Mouse (Mus musculus) lung, postnatal 36 days (tissue): ENCODE data around the gene Tulp4.
A peak's percentile ranks its signal among the peaks of the same experiment; 100 is the strongest.
"Not testable (repeated sequence)": the region's sequence is repeated elsewhere in the genome, so short reads cannot be mapped to it uniquely, and the experiment has no call there.

Experiments used
- DNase-seq: peaks from one replicate; pipeline ENCODE4 v3.0.0; 2022; ENCODE audit warnings: mixed read lengths

Gene Tulp4

GRCm38 (mm10) chr17:6195390-6195789 is 89.2 kb downstream of the Tulp4 start:
- DNase-seq: no peak

- DNase-seq: no peak
Observed at GRCm38 (mm10) chr17:6197491-6197890, 91.3 kb downstream of the Tulp4 start.

- DNase-seq: no peak
Observed at GRCm38 (mm10) chr17:6198670-6199069, 92.4 kb downstream of the Tulp4 start.

GRCm38 (mm10) chr17:6199166-6199565 is 92.9 kb downstream of the Tulp4 start:
- no peak for DNase-seq

GRCm38 (mm10) chr17:6201522-6202250 is 95.4 kb downstream of the Tulp4 start:
- DNase-seq: no peak

GRCm38 (mm10) chr17:6202389-6203110 is 96.3 kb downstream of the Tulp4 start:
- DNase-seq: no peak

GRCm38 (mm10) chr17:6203126-6203525 is 96.9 kb downstream of the Tulp4 start:
- no peak for DNase-seq

GRCm38 (mm10) chr17:6203795-6204194 is 97.6 kb downstream of the Tulp4 start:
- DNase-seq: peak; percentile 48

GRCm38 (mm10) chr17:6211721-6212120 is 105.5 kb downstream of the Tulp4 start:
- no peak for DNase-seq

GRCm38 (mm10) chr17:6215640-6216039 is 109.4 kb downstream of the Tulp4 start:
- no peak for DNase-seq

GRCm38 (mm10) chr17:6216514-6216913 is 110.3 kb downstream of the Tulp4 start:
- DNase-seq: no peak

- DNase-seq: not testable (repeated sequence)
Observed at GRCm38 (mm10) chr17:6232633-6233032, 126.4 kb downstream of the Tulp4 start.

GRCm38 (mm10) chr17:6251298-6251697 is 145.1 kb downstream of the Tulp4 start:
- DNase-seq: not testable (repeated sequence)

- DNase-seq: not testable (repeated sequence)
Observed at GRCm38 (mm10) chr17:6256400-6257069, 150.3 kb downstream of the Tulp4 start, which contains the start of gene Tmem181a. Tmem181a (plus strand) TSS chr17:6256860.

- DNase-seq: not testable (repeated sequence)
Observed at GRCm38 (mm10) chr17:6257070-6257456, 150.8 kb downstream of the Tulp4 start.

GRCm38 (mm10) chr17:6269876-6270831 is 163.9 kb downstream of the Tulp4 start:
- DNase-seq: peak; percentile 16

GRCm38 (mm10) chr17:6270840-6271239 is 164.6 kb downstream of the Tulp4 start:
- DNase-seq: not testable (repeated sequence)

- DNase-seq: peak; percentile 21
Observed at GRCm38 (mm10) chr17:6271970-6272369, 165.7 kb downstream of the Tulp4 start.

GRCm38 (mm10) chr17:6274693-6275092 is 168.5 kb downstream of the Tulp4 start:
- DNase-seq: not testable (repeated sequence)

- DNase-seq: peak; percentile 63
Observed at GRCm38 (mm10) chr17:6279205-6279604, 173.0 kb downstream of the Tulp4 start.

- DNase-seq: not testable (repeated sequence)
Observed at GRCm38 (mm10) chr17:6279772-6280171, 173.5 kb downstream of the Tulp4 start.

- DNase-seq: not testable (repeated sequence)
Observed at GRCm38 (mm10) chr17:6280513-6280912, 174.3 kb downstream of the Tulp4 start.
